Mouse (Mus musculus) embryonic facial prominence, embryonic 13.5 days (tissue): Measurements from ENCODE around the gene Tle4. TPM values are rescaled to one million over a fixed set of nuclear protein-coding genes. Genes with fewer than 3 reads are reported as not detected.
"Not testable (repeated sequence)": the region's sequence is repeated elsewhere in the genome, so short reads cannot be mapped to it uniquely, and the experiment has no call there.

Experiments used
- ATAC-seq: fragments of 200-750 bp; cut with Nextera tagmentation; 2 replicates; pipeline ENCODE4 v1.8.0; 2017; ENCODE audit warnings: low read depth; ENCODE audit not compliant: insufficient number of reproducible peaks, insufficient read depth, low FRiP score, low TSS enrichment
- H3K27ac ChIP-seq: fragments of 300-500 bp; sonication (generic); 2 replicates; pipeline ENCODE4 v1.5.1; 2015; ENCODE audit warnings: moderate library complexity, mild to moderate bottlenecking, inconsistent platforms
- H3K27me3 ChIP-seq: fragments of 300-500 bp; sonication (generic); 2 replicates; pipeline ENCODE4 v1.6.1; 2015; ENCODE audit warnings: mild to moderate bottlenecking, inconsistent platforms
- H3K36me3 ChIP-seq: fragments of 300-500 bp; sonication (generic); 2 replicates; pipeline ENCODE4 v1.6.1; 2015; ENCODE audit warnings: mild to moderate bottlenecking, inconsistent platforms
- H3K4me1 ChIP-seq: fragments of 300-500 bp; sonication (generic); 2 replicates; pipeline ENCODE4 v1.6.1; 2015; ENCODE audit warnings: inconsistent platforms
- H3K4me2 ChIP-seq: fragments of 300-500 bp; sonication (generic); 2 replicates; pipeline ENCODE4 v1.6.1; 2015; ENCODE audit warnings: moderate library complexity, mild to moderate bottlenecking, inconsistent platforms
- H3K4me3 ChIP-seq: fragments of 300-500 bp; sonication (generic); 2 replicates; pipeline ENCODE4 v1.5.1; 2015; ENCODE audit warnings: mild to moderate bottlenecking, inconsistent platforms
- H3K9ac ChIP-seq: fragments of 300-500 bp; sonication (generic); 2 replicates; pipeline ENCODE4 v1.6.1; 2015; ENCODE audit warnings: mild to moderate bottlenecking, inconsistent platforms
- H3K9me3 ChIP-seq: fragments of 300-500 bp; sonication (generic); 2 replicates; pipeline ENCODE4 v1.6.1; 2016; ENCODE audit warnings: inconsistent platforms
- WGBS: fragments of 180-500 bp; shearing (Covaris S2); methylation state at CpG from one replicate; pipeline ENCODE4 v1.1.7; 2015; ENCODE audit warnings: mixed read lengths; 5-methylcytosine and 5-hydroxymethylcytosine counted together
- polyA plus RNA-seq: library from polyadenylated mRNA; unstranded; fragments of >200 nt; fragmentation: Nextera tagmentation; extraction: Ambion mirVana; gene quantifications from 2 replicates; pipeline ENCODE4 v1.2.1, GENCODE M21; 2015

Gene Tle4
- polyA plus RNA-seq: 15.4 and 19.4 TPM in 2 replicates

GRCm38 (mm10) chr19:14597917-14598689 is at the start of gene Tle4:
Gene Tle4, minus strand, starts transcription at chr19:14598051.
- peak within 1 kb of the TSS; percentile 97 for H3K9ac ChIP-seq
- H3K27ac ChIP-seq: peak within 1 kb of the TSS; percentile 97
- H3K4me1 ChIP-seq: peaks cover 25% of the 10 kb centered on the region
- H3K4me2 ChIP-seq: peak within 1 kb of the TSS; percentile 64
- peaks cover 6% of the 10 kb centered on the region; the same call in 1 of the 2 replicates for H3K27me3 ChIP-seq
- no peaks in the 10 kb centered on the region for H3K36me3 ChIP-seq
- H3K4me3 ChIP-seq: peak within 1 kb of the TSS; percentile 85
- H3K9me3 ChIP-seq: no peaks in the 10 kb centered on the region
- WGBS: under 1% methylated on average over 71 of the region's 71 CpGs
- ATAC-seq: peak; percentile 98

- Histone ChIP-seq H3K9ac (no peak overlapping the region), H3K4me1 (peaks cover 5% of the 10 kb centered on the region; the same call in 1 of the 2 replicates), H3K27ac (no peak overlapping the region), H3K9me3 (no peaks in the 10 kb centered on the region), H3K36me3 (no peaks in the 10 kb centered on the region), H3K4me3 (no peak overlapping the region), H3K4me2 (no peak overlapping the region), H3K27me3 (no peaks in the 10 kb centered on the region)
- no peak for ATAC-seq
- 45% methylated on average over 2 of the region's 2 CpGs for WGBS
Observed at GRCm38 (mm10) chr19:14645666-14646065, 47.8 kb upstream of the Tle4 start.

GRCm38 (mm10) chr19:14644756-14645155 is 46.9 kb upstream of the Tle4 start:
- 77% methylated on average over 3 of the region's 3 CpGs for WGBS
- H3K4me3 ChIP-seq: no peak overlapping the region
- ATAC-seq: no peak

GRCm38 (mm10) chr19:14643091-14643490 is 45.2 kb upstream of the Tle4 start:
- not testable (repeated sequence) for H3K27ac ChIP-seq, H3K9me3 ChIP-seq, H3K9ac ChIP-seq, H3K4me1 ChIP-seq, H3K27me3 ChIP-seq, H3K4me3 ChIP-seq, H3K36me3 ChIP-seq, ATAC-seq, H3K4me2 ChIP-seq
- 84% methylated on average over 4 of the region's 4 CpGs for WGBS

More at GRCm38 (mm10) chr19:14644756-14645155, 46.9 kb upstream of the Tle4 start:
- Histone ChIP-seq H3K4me1 (peaks cover 5% of the 10 kb centered on the region; the same call in 1 of the 2 replicates), H3K9me3 (no peaks in the 10 kb centered on the region), H3K9ac (no peak overlapping the region), H3K27ac (no peak overlapping the region), H3K27me3 (no peaks in the 10 kb centered on the region), H3K36me3 (no peaks in the 10 kb centered on the region), H3K4me2 (no peak overlapping the region)

- ATAC-seq: no peak
- H3K4me2 ChIP-seq: no peak overlapping the region
- 0 out of 2 replicates have a peak, but pooled peaks cover 3% of the 10 kb centered on the region for H3K27me3 ChIP-seq
- no peak overlapping the region for H3K4me3 ChIP-seq
- no peak overlapping the region for H3K9ac ChIP-seq
- H3K9me3 ChIP-seq: no peaks in the 10 kb centered on the region
- no peaks in the 10 kb centered on the region for H3K36me3 ChIP-seq
- no peak overlapping the region for H3K27ac ChIP-seq
- 86% methylated on average over 10 of the region's 10 CpGs for WGBS
- peaks cover 5% of the 10 kb centered on the region; the same call in 1 of the 2 replicates for H3K4me1 ChIP-seq
Observed at GRCm38 (mm10) chr19:14642663-14643062, 44.8 kb upstream of the Tle4 start.

- no peaks in the 10 kb centered on the region for H3K9me3 ChIP-seq
- H3K36me3 ChIP-seq: no peaks in the 10 kb centered on the region
- H3K27me3 ChIP-seq: peaks cover 8% of the 10 kb centered on the region; the same call in 1 of the 2 replicates
- no peak for ATAC-seq
- H3K9ac ChIP-seq: no peak overlapping the region
- H3K4me3 ChIP-seq: no peak overlapping the region
- peaks cover 13% of the 10 kb centered on the region for H3K4me1 ChIP-seq
- WGBS: 30% methylated on average over 10 of the region's 10 CpGs
- no peak overlapping the region for H3K27ac ChIP-seq
- peak overlapping the region; percentile 23; the same call in 1 of the 2 replicates for H3K4me2 ChIP-seq
Observed at GRCm38 (mm10) chr19:14635213-14635928, 37.5 kb upstream of the Tle4 start.

GRCm38 (mm10) chr19:14623355-14623754 is 25.5 kb upstream of the Tle4 start:
- no peak overlapping the region for H3K9ac ChIP-seq
- no peaks in the 10 kb centered on the region for H3K36me3 ChIP-seq
- no peak overlapping the region for H3K27ac ChIP-seq
- H3K4me3 ChIP-seq: no peak overlapping the region
- ATAC-seq: no peak
- 69% methylated on average over 4 of the region's 4 CpGs for WGBS
- H3K4me2 ChIP-seq: no peak overlapping the region
- no peaks in the 10 kb centered on the region for H3K27me3 ChIP-seq
- no peaks in the 10 kb centered on the region for H3K9me3 ChIP-seq
- no peaks in the 10 kb centered on the region for H3K4me1 ChIP-seq

GRCm38 (mm10) chr19:14620534-14620933 is 22.7 kb upstream of the Tle4 start:
- no peak for ATAC-seq
- Histone ChIP-seq H3K4me1 (no peaks in the 10 kb centered on the region), H3K36me3 (no peaks in the 10 kb centered on the region), H3K27ac (no peak overlapping the region), H3K4me3 (no peak overlapping the region), H3K9ac (no peak overlapping the region), H3K9me3 (no peaks in the 10 kb centered on the region), H3K27me3 (no peaks in the 10 kb centered on the region), H3K4me2 (no peak overlapping the region)
- 96% methylated on average over 1 of the region's 1 CpGs for WGBS

- Histone ChIP-seq H3K36me3 (no peaks in the 10 kb centered on the region), H3K9me3 (no peaks in the 10 kb centered on the region), H3K27ac (no peak overlapping the region), H3K27me3 (0 out of 2 replicates have a peak, but pooled peaks cover 2% of the 10 kb centered on the region), H3K9ac (no peak overlapping the region), H3K4me1 (no peaks in the 10 kb centered on the region), H3K4me3 (no peak overlapping the region), H3K4me2 (no peak overlapping the region)
- no peak for ATAC-seq
Observed at GRCm38 (mm10) chr19:14619814-14620213, 22.0 kb upstream of the Tle4 start.

- no peaks in the 10 kb centered on the region for H3K9me3 ChIP-seq
- H3K4me1 ChIP-seq: no peaks in the 10 kb centered on the region
- 76% methylated on average over 5 of the region's 5 CpGs for WGBS
- 0 out of 2 replicates have a peak, but pooled peaks cover 3% of the 10 kb centered on the region for H3K27me3 ChIP-seq
- H3K27ac ChIP-seq: no peak overlapping the region
- no peak overlapping the region for H3K4me3 ChIP-seq
- no peak for ATAC-seq
- H3K9ac ChIP-seq: no peak overlapping the region
- no peaks in the 10 kb centered on the region for H3K36me3 ChIP-seq
- no peak overlapping the region for H3K4me2 ChIP-seq
Observed at GRCm38 (mm10) chr19:14614816-14615215, 17.0 kb upstream of the Tle4 start.

- no peak for ATAC-seq
- Histone ChIP-seq H3K27ac (no peak overlapping the region), H3K27me3 (peaks cover 9% of the 10 kb centered on the region), H3K4me1 (no peaks in the 10 kb centered on the region), H3K9ac (no peak overlapping the region), H3K4me3 (no peak overlapping the region), H3K9me3 (no peaks in the 10 kb centered on the region), H3K4me2 (no peak overlapping the region), H3K36me3 (no peaks in the 10 kb centered on the region)
- WGBS: 37% methylated on average over 8 of the region's 8 CpGs
Observed at GRCm38 (mm10) chr19:14610542-14611317, 12.9 kb upstream of the Tle4 start.
